Mouse (Mus musculus) megakaryocyte, embryonic 14.5 days (primary cell): ENCODE results near the gene Evi5l. TPM values are rescaled to one million over a fixed set of nuclear protein-coding genes. Genes with fewer than 3 reads are reported as not detected.
A peak's percentile ranks its signal among the peaks of the same experiment; 100 is the strongest.

Experiments used
- H3K27me3 ChIP-seq: replicated peaks from 2 replicates; pipeline ENCODE3; 2012; ENCODE audit warnings: inconsistent platforms
- H3K36me3 ChIP-seq: replicated peaks from 2 replicates; pipeline ENCODE3; 2012; ENCODE audit warnings: low read length, inconsistent platforms, mixed read lengths
- H3K4me1 ChIP-seq: 2 replicates; pipeline ENCODE4 v1.6.1; 2012; ENCODE audit warnings: inconsistent platforms
- H3K4me3 ChIP-seq: replicated peaks from 2 replicates; pipeline ENCODE3; 2012; ENCODE audit warnings: moderate library complexity, mild to moderate bottlenecking, inconsistent platforms
- H3K9me3 ChIP-seq: 2 replicates; pipeline ENCODE4 v1.6.1; 2012; ENCODE audit warnings: inconsistent platforms
- FLI1 ChIP-seq: IDR thresholded peaks from 2 replicates; pipeline ENCODE4 v1.6.1; 2012; ENCODE audit warnings: low read length, inconsistent platforms, mixed read lengths
- GATA1 ChIP-seq: IDR thresholded peaks from 3 replicates; pipeline ENCODE4 v1.6.1; 2012; ENCODE audit warnings: mixed read lengths, low read length, inconsistent platforms, borderline replicate concordance
- polyA plus RNA-seq: library from polyadenylated mRNA; stranded (reverse); fragments of >175 nt; gene quantifications from 2 replicates; pipeline ENCODE4 v1.2.3, GENCODE M21; 2012; ENCODE audit warnings: low replicate concordance; ENCODE audit not compliant: insufficient read depth

The Evi5l gene
- polyA plus RNA-seq, 1 experiment, result 12.6 TPM

DNA sequence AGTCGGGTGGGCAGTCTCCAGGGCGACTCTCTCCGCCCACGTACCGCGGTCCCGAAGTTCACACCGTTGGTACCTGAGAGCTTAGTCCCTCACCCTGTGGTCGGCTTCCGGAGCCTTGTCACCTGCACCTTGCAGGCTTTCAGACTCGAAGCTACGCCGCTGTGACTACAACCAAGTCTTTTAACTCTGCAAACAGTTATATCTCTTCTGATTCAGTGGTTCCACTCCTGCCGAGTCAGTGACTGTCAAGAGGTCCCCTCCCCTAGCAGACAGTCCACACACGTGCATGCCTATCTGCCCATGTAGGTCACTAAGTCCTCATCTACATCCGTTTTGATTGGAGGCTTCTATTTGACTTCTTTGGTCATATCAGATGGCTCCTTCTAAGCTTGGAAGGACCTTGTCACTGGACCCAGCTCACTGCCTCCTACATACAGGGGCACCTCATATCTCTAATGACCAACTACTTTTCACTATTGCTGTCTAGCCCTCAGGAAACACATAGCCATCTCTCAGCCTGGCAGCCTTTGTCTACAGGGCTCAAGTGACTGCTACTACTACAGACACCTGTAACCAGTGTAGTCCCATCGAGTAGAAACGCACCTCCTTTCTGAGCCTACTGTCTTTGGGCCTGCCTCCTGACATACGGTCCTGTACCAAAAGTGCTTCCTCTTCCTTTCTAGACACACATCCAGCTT, 73.0 kb downstream of the Evi5l start:
- Histone ChIP-seq H3K9me3 (no peaks in the 10 kb centered on the region), H3K27me3 (peaks cover 13% of the 10 kb centered on the region), H3K4me3 (peak overlapping the region; percentile 96), H3K4me1 (peaks cover 51% of the 10 kb centered on the region), H3K36me3 (peaks cover 47% of the 10 kb centered on the region)
- TF ChIP-seq FLI1 (no peak), GATA1 (no peak)

GRCm38 (mm10) chr8:4245061-4245460, 78.7 kb downstream of the Evi5l start:
- Histone ChIP-seq H3K27me3 (no peaks in the 10 kb centered on the region), H3K4me1 (peaks cover 30% of the 10 kb centered on the region), H3K36me3 (peaks cover 100% of the 10 kb centered on the region), H3K9me3 (no peaks in the 10 kb centered on the region), H3K4me3 (no peak overlapping the region)
- TF ChIP-seq GATA1 (no peak), FLI1 (no peak)

DNA sequence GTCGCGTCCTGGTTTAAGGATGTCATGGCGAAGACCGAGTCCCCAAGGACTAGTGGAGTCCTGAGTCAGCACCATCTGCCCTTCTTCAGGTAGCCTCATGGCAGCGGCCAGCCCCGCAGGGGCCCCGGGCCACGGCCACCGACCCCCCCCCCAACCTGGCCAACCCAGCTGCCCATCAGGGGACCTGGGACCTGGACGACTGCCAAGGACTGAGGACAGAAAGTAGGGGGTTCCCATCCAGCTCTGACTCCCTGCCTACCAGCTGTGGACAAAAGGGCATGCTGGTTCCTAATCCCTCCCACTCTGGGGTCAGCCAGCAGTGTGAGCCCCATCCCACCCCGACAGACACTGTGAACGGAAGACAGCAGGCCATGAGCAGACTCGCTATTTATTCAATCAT, 79.4 kb downstream of the Evi5l start:
- TF ChIP-seq GATA1 (no peak), FLI1 (no peak)
- no peaks in the 10 kb centered on the region for H3K27me3 ChIP-seq
- H3K9me3 ChIP-seq, result no peaks in the 10 kb centered on the region
- H3K4me1 ChIP-seq, result peaks cover 30% of the 10 kb centered on the region
- no peak overlapping the region for H3K4me3 ChIP-seq
- peaks cover 98% of the 10 kb centered on the region for H3K36me3 ChIP-seq

DNA sequence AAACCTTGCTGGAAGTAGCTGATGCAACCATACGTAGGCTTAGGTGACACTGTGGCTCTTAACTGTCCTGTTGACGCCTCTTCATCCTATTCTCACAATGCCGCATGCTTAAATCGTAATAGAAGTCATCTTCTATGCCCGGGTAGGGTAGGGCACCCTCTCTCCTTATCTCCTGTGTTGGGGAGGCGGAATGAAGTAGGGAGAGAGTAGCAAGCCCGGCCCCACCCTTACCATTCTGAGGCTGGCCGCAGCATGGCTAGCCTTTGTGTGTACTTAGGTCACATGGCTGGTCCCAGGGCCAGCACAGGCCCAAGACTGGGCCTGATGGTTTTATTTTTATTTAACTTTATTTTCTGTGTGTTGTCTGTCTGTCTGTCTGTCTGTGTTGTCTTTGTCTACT, 80.9 kb downstream of the Evi5l start:
- Histone ChIP-seq H3K27me3 (no peaks in the 10 kb centered on the region), H3K9me3 (no peaks in the 10 kb centered on the region), H3K36me3 (peaks cover 83% of the 10 kb centered on the region), H3K4me1 (peaks cover 26% of the 10 kb centered on the region), H3K4me3 (no peak overlapping the region)
- no peak for TF ChIP-seq GATA1

DNA sequence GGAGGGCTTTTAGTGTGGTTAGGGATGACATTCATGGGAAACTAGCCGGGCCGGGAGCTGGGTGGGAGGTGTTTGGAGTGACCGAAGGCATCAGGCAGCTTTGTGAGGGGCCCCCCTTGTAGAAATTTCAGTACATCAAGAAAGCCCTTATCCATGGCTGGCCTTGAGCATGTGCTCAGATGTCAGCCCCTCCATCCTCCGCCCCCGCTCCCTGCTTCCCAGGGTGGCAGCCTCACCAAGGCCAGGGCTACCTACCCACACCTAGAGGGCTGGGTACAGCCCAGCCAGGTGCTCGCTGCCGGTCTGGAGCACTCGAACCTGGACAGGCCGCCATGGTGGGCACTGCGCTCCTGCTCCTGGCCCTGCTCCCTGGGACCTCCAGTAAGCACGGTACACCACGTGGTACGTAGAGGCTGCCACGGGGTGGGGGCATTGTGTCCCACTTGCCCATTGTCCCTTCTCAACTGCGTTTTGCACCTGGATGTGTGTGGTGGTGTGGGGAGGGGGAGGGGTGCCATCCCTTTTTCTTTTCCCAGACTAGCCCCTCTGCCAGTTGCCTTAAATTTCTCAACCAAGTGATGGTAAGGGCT, 81.7 kb downstream of the Evi5l start, which contains the start of gene Tgfbr3l:
Tgfbr3l (plus strand) TSS at position 264 of the 590 bp plus-strand sequence.
- Histone ChIP-seq H3K4me3 (no peak within 1 kb of the TSS), H3K27me3 (no peaks in the 10 kb centered on the region), H3K9me3 (no peaks in the 10 kb centered on the region), H3K36me3 (peaks cover 75% of the 10 kb centered on the region), H3K4me1 (peaks cover 27% of the 10 kb centered on the region)
- TF ChIP-seq FLI1 (no peak), GATA1 (no peak)

GRCm38 (mm10) chr8:4249213-4249612, 82.8 kb downstream of the Evi5l start:
- Histone ChIP-seq H3K27me3 (no peaks in the 10 kb centered on the region), H3K4me1 (peaks cover 36% of the 10 kb centered on the region), H3K4me3 (no peak overlapping the region), H3K36me3 (peaks cover 65% of the 10 kb centered on the region), H3K9me3 (no peaks in the 10 kb centered on the region)
- TF ChIP-seq FLI1 (no peak), GATA1 (no peak)

- H3K36me3 ChIP-seq, result peaks cover 65% of the 10 kb centered on the region
- no peak overlapping the region for H3K4me3 ChIP-seq
- H3K9me3 ChIP-seq, result no peaks in the 10 kb centered on the region
- peaks cover 38% of the 10 kb centered on the region for H3K4me1 ChIP-seq
- TF ChIP-seq GATA1, result no peak
- TF ChIP-seq FLI1, result no peak
- no peaks in the 10 kb centered on the region for H3K27me3 ChIP-seq
These were observed 84.1 kb downstream of the Evi5l start for GRCm38 (mm10) chr8:4250306-4250970.

DNA sequence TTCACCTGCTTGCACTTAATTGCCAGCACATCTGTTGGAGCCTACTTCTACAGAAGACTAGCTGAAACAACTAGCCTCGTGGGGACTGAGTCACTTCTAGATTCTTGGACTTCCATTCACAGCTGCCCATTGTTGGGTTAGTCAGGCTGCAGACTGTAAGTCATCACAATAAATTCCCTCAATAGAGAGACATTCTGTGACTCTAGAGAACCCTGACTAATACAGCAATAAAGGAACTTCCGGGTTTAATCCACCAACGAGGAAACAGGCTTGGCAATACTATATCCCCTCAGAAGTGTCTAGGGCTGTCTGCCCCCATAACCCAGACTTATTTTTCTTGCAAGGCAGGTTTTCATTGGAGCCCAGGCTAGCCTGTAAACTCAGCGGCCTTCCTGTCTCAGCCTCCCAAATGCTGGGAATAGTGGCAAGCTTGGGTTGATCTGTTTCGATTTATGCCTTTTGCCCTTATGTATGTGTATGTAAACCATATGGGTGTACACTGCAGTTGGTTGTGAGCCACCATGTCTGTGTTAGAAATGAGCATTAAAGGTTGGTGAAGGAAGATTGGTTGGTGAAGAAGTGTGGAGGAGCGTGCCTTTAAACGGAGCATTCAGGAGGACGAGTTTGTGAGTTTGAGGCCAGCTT, 85.9 kb downstream of the Evi5l start:
- H3K4me1 ChIP-seq, result peaks cover 35% of the 10 kb centered on the region
- no peaks in the 10 kb centered on the region for H3K9me3 ChIP-seq
- H3K4me3 ChIP-seq, result peak overlapping the region; percentile 96
- H3K27me3 ChIP-seq, result no peaks in the 10 kb centered on the region
- H3K36me3 ChIP-seq, result peaks cover 63% of the 10 kb centered on the region
- no peak for TF ChIP-seq FLI1
- TF ChIP-seq GATA1, result no peak

DNA sequence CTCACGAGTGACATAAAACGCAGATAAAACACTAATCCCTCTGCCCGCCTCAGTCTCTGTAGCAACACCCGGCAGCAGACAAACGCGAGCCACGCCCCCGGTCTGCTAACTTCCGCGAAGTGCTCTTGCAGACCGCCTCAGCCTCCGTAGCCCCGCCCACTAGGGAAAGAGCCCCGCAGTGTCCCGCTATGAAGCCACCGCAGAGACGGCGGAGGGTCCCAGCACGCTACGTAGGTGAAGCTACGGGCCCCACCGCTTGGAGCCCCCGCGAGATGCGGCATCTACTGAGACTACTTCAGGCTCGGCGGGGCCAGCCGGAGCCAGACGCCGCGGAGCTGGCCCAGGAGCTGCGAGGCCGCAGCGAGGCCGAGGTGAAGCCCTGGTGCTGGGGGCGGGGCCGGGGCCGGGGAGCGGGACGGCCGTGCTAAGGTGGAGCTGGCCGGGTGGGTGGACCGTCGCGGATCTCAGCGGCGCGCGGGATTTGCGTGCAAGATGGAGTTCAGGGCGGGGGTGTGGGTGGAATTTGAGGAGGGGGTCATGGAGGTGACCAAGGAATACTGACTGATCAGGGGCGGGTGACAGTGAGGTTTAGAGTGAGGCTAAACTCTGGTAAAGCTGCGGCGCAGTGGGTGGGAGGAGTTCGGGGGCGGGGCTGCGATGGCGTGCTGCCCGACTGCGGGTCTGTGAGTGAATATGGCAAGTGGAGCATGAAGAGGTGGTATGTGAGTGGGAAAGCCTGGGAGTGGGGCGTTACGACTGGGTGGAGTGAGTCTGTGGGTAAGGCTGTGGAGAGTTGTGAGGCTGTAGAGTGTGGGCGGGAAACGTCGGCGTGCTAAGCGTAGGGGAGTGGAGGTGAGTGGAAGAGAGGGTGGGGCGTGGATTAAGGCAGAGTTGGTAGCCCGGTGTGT, 86.8 kb downstream of the Evi5l start, which contains the start of gene Snapc2:
Snapc2 (plus strand) TSS at position 147 of the 908 bp plus-strand sequence.
- Histone ChIP-seq H3K27me3 (no peaks in the 10 kb centered on the region), H3K4me3 (peak within 1 kb of the TSS; percentile 96), H3K36me3 (peaks cover 56% of the 10 kb centered on the region), H3K9me3 (no peaks in the 10 kb centered on the region), H3K4me1 (peaks cover 41% of the 10 kb centered on the region)
- TF ChIP-seq FLI1 (no peak), GATA1 (no peak)
